Mouse (Mus musculus) neutrophil, adult 5-6 weeks (primary cell): ENCODE measurements at regions not wholly inside any gene's neighbourhood (a gene's known extent, or its start where the extent isn't known, plus 50 kb on each side); places are given as distances from the start of the nearest gene placed in this dataset.
"Not testable (repeated sequence)": the region's sequence is repeated elsewhere in the genome, so short reads cannot be mapped to it uniquely, and the experiment has no call there.

ENCODE experiments used
- ATAC-seq: fragments of 151-379, 151-347 bp; 2 replicates; pipeline ENCODE4 v1.8.0; 2017; ENCODE audit warnings: mild to moderate bottlenecking, moderate TSS enrichment; ENCODE audit not compliant: insufficient number of reproducible peaks, poor library complexity, low FRiP score, severe bottlenecking; ENCODE audit errors: extremely low read depth

DNA sequence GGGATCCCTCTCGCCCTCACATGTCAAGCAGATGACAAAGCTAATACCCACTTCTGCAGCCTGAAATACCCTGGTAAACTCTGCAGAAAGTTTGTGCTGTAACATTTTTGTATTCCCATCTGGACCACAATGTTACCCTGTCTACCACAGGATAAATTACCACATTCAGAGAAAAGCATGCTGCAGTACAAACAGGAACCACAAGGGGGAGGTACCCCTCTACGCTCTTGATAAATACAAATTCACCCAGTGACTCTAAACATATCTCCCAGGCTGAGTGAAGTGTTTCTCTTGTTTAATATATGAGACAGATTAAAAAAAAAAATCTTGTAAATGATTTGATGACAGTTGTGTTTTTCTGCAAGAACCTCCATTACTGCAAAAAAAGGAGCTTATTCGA, 549.8 kb upstream of the Olfr1507 start:
- not testable (repeated sequence) for ATAC-seq

DNA sequence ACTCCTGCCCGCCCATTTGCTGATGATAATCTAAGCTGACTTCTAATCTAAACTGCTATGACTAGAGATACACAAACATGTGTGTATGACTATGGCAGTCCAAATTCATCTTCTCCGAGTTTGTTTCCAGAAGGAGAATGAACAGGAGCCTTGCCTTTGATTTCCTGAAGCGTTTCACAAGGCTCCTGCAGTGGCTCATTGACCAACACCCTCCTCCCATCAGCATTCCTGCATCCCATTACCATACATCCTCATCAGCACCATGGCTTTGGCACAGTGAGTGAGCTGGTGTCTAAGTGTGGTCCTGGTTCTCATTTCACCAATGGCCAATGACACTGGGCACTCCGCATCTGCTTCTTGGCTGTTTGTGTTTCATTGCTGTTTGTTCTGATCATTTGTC, 548.6 kb upstream of the Olfr1507 start:
- not testable (repeated sequence) for ATAC-seq

DNA sequence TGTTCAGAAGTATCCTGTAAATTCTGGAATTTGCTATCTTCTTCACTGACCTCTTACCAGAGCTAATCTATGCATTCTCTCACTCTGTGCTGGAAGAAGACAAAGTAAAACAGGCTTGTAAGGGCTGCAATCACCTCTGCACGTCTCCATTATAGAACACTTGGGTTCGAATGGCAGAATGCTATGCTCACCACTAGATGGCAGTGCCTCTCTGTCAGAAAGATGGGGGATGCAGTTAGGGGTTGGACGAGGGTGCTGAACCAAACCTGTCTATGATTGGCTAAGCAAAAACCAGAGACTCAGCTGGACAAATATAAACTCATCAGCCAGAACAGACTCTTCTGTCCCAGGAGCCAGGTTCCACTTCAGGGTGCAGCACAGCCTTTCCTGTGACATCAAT, 546.5 kb upstream of the Olfr1507 start:
- not testable (repeated sequence) for ATAC-seq

DNA sequence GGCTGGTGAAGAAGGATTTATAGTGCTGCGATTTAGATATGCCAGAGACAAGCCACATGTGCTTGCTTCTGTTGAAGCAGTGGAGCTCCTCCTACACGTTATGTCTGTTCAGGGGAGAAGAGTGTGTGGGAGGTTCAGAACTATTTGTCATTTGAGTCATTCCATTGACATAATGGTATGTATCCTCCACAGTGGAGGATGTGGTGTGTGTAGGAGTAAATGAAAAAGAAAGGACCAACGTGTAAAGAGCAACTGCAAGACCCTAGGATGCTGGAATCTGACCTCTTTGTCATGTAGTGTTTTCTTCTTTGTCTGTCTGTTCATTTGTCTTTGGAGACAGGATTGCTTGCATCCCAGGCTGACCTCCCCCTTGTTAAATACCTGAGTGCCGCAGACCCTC, 543.9 kb upstream of the Olfr1507 start:
- not testable (repeated sequence) for ATAC-seq

DNA sequence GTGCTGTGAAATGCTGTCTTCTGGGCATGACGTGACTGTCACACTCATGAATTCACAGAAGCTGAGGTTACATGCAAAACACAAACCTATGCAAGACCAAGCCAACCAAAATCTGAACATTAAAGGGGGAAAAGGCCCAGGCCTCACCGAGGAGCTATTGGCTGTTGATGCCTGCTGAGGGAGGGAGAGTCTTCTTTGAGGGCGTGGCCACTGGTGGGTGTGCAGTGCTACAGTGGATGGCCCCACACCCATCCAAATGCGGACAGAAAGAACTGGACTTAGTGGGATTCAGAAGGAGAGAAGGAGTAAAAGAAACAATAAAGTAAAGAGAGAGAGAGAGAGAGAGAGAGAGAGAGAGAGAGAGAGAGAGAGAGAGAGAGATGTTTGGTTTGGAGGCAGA, 539.4 kb upstream of the Olfr1507 start:
- ATAC-seq = not testable (repeated sequence)

- ATAC-seq = not testable (repeated sequence)
Observed at GRCm38 (mm10) chr14:53033221-53033620, 537.7 kb upstream of the Olfr1507 start.

DNA sequence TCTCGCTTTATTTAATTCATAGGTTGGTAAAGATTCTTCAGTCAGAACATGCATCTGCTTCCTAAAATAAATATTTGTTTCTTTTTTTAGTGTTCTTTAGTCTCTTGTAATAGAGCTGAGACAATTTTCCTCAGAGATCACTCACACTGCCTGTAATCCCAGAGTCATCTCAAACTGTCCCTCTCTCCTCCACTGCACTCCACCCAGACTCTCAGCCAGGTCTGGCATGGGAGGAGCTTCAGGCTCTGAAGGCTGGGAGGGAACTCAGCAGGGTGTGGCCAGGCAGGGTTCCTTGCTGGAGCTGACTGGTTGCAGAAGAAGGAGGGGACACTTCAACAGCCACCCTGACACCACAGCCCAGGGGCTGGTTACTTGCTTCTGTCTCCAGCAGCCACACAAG, 536.9 kb upstream of the Olfr1507 start:
- ATAC-seq = not testable (repeated sequence)

DNA sequence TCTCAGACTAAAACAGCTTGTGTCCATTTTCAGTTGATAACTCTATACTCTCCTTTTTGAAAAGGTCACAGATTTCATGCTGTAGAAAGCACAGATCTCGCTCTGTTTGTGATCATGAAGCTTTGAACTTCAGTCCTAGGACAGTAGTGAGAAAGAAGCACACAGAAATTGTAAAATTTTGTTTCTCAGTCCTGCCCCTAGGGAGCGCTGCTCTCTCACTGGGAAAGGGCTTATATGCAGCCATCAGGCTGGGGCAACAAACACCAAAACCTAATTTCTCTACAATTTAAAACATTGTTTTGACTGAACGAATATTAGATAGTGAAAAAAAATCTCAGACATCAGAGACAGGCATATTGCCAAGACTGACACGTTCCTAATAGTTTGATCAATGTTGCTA, 534.7 kb upstream of the Olfr1507 start:
- ATAC-seq = not testable (repeated sequence)

- not testable (repeated sequence) for ATAC-seq
Observed at GRCm38 (mm10) chr14:53026958-53027357, 531.4 kb upstream of the Olfr1507 start.

GRCm38 (mm10) chr14:53020152-53020551, 524.6 kb upstream of the Olfr1507 start:
- not testable (repeated sequence) for ATAC-seq

GRCm38 (mm10) chr14:53007741-53008140, 512.2 kb upstream of the Olfr1507 start:
- ATAC-seq = not testable (repeated sequence)

GRCm38 (mm10) chr14:53007323-53007722, 511.8 kb upstream of the Olfr1507 start:
- ATAC-seq = not testable (repeated sequence)

- ATAC-seq = not testable (repeated sequence)
Observed at GRCm38 (mm10) chr14:53001289-53001688, 505.7 kb upstream of the Olfr1507 start.

DNA sequence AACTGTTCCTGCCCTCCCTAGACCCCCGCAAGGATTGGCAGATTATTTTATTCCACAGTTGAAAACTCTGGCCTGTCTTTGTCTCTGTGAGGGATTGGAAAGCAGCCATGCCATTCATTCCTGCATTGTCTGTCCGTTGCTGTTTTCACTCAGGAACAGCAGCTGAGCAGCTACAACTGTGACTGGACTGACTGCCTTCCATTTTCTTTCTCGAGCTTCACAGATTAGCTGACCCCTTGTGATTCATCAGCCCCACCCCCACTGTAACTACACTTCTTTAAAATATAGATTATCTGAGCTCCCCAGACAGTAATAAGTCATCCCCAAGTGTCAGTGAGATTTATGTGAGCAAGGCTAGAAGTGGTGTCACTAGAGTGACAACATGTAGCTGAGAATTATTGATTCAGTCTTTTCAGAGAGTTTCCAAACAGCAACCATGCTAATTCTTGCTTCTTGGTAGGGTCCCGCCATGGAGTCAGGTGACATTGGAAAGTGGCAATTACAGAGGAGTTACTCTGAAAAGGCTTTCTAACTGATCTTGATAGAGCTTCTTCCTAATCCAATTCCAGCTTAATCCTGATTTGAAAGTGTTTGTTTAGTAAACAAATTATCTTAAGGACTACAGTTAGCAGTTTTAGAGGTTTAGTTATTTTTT, 496.7 kb upstream of the Olfr1507 start:
- ATAC-seq = not testable (repeated sequence)

DNA sequence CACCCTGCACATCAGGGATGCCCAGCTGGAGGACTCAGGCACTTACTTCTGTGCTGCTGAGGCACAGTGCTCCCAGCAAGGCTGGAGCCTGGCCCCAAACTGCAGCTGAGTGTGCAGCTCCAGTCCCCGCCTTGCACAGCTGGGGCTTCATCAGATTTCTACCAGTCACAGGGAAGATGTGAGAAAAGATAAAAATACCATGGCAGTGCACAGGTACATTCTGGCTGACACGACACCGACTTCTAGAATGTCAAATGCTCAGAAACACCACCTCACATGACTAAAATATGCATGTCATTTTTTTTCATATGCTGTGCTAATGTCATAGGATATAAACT, 495.7 kb upstream of the Olfr1507 start:
- ATAC-seq = not testable (repeated sequence)

DNA sequence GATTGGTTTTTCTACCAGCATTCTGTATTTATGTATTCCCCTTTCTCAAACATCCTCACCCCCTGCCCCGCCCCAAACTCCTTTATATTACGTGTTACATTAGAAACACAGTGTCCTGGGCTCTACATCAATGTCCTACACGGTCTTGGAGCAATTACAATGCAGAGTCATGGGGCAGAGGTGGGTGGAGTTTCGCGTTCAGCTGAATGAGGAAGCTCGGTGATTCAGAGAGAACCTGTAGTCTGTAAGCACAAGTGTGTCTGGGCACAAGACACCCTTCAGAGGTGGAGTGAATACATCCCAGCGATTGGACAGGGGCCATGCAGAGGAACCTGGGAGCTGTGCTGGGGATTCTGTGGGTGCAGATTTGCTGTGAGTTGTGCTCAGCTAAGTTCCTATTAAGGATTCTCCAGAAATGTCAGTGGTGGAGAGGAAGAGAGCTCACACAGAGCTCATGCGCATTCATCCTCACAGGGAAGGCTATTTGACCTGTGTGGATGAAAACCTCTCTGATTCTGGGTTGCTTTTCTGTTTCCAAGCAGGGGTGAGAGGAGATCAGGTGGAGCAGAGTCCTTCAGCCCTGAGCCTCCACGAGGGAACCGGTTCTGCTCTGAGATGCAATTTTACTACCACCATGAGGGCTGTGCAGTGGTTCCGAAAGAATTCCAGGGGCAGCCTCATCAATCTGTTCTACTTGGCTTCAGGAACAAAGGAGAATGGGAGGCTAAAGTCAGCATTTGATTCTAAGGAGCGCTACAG, 495.2 kb upstream of the Olfr1507 start:
- not testable (repeated sequence) for ATAC-seq

- not testable (repeated sequence) for ATAC-seq
Observed at GRCm38 (mm10) chr14:52989940-52990339, 494.4 kb upstream of the Olfr1507 start.

- not testable (repeated sequence) for ATAC-seq
Observed at GRCm38 (mm10) chr14:52988563-52988962, 493.0 kb upstream of the Olfr1507 start.

GRCm38 (mm10) chr14:52972207-52973003, 476.9 kb upstream of the Olfr1507 start:
- not testable (repeated sequence) for ATAC-seq

DNA sequence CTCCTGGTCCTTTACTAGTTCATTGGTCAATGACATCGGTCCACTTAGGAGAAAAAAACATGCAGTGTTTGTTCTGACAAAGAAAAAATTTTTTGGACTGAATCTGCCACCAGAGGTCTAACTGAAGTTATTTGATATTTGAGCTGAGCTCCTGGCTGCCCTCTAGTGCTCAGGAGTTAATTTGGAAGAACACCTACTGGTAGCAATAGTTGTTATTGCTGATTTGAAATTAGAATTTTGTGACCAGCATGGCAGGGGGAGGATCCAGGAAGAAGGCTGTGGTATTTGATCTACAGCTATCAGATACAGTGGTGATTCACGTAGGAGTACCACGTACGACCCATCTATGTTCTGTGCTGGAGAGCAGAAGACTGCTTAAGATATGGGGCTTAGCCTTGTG, 466.6 kb upstream of the Olfr1507 start:
- ATAC-seq = not testable (repeated sequence)
